Mouse (Mus musculus) ES-CJ7 (cell line): Measurements from ENCODE around the gene Slco2a1.
"Not testable (repeated sequence)": the region's sequence is repeated elsewhere in the genome, so short reads cannot be mapped to it uniquely, and the experiment has no call there.

ENCODE experiments used
- DNase-seq: peaks from one replicate; pipeline ENCODE4 v3.0.0; 2011; ENCODE audit warnings: low read depth, low spot score

The Slco2a1 gene

DNA sequence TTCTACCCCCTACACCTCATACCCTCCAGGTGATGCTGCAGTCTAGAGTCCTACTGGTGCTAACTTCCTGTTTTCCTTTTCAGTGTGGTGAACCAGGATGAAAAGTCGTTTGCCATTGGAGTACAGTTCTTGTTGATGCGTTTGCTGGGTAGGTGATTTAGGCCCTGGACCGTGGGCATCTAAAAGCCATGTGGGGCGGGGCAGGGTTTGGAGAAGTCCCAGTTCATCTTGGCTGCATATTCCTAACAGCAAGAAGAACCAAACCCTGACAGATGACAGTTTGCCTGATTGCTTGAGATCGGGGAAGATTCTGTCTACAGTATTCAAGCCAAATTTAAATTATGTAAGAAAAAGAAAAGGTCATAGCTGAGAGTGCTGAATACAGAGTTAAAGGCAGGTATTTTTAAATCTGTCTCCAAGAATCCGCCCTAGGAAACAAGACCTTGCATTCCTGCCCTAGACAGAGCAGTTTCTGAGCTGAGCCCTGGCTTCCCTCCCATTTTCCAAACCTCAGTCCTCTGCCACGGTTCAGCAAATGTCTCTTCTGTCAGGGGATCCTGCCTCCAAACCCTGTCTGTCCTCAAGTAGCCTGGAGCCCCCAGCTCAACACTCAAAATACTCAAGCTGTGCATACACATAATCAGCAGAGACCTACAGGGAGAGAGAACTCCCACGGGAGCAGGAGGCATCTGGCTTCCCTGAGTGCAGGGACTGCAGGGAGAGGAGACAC, 93.9 kb downstream of the Slco2a1 start:
- DNase-seq = no peak

DNA sequence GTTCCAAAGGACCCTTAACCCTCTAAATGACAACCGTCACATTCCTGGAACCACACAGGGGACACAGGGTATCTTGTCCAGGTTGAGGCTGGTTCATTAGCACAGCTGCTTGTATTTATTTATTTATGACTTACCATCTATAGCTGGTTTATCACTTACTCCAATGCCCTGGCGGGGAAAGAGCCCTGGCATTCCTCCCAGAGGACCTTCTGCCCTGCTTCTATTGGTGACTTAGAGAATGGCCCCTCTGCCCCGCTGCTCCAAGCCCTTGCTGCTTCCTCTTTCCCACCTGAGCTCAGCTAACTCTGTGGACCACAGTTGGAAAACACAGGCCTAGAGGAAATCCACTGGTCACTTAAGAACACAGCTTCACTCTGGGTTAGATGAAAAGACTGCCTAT, 94.9 kb downstream of the Slco2a1 start:
- DNase-seq = no peak

DNA sequence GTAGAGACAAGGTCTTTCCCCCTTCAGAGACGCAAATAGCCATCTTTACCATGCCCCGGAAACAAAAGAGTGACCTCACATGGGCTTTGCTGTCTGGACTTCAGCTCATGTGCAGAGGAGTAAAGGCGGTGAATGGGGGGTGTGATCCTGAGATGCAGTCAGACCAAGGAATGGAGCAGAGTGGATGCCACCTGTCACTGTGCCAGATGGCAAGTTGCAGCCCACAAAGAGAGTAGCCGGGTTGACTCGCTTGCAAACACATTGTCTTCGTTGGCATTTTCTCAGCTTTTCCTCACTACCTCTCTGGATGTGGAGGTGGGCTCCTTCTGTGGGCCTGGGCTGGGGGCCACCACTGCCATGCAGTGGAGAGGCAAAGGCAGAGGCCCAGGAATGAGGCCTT, 98.2 kb downstream of the Slco2a1 start:
- DNase-seq = no peak

DNA sequence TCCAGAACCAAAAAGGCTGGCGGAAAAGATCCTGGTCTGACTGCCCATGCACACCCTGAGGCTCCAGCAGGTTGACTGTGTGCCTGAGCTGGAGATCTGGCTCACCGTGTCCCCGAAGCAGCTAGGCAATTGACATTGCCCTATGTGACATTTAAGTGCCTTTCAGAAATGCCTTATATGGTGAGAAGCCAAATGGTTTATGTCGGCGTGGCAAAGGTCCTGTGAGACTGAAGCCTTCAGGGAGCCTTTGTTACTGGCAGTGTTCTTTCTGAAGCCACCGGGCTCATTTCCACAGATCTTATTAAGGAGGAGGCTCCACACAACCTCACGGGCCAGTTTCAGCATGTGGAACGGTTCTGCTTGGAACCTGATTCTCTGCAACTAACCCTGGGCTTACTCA, 98.8 kb downstream of the Slco2a1 start:
- DNase-seq = no peak

DNA sequence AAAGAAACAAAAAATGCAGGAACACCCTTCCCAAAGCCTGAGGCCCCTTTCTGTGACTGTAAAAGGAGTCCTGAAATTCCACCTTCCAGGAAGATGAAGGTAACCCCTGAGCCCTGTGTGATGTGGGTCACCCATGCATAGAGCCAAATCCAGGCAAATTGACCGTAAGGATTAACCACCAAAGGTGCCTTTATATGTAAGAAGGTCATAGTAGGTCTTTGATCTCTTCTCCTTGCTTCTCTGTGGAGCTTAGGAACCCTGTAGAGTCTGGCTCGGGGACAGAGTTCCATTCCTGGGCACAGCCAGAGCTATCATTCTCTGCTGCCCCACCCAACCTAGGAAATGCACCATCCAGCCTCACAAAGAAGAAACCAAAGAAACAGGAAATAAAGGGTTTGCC, 100.1 kb downstream of the Slco2a1 start:
- peak; percentile 76 for DNase-seq

DNA sequence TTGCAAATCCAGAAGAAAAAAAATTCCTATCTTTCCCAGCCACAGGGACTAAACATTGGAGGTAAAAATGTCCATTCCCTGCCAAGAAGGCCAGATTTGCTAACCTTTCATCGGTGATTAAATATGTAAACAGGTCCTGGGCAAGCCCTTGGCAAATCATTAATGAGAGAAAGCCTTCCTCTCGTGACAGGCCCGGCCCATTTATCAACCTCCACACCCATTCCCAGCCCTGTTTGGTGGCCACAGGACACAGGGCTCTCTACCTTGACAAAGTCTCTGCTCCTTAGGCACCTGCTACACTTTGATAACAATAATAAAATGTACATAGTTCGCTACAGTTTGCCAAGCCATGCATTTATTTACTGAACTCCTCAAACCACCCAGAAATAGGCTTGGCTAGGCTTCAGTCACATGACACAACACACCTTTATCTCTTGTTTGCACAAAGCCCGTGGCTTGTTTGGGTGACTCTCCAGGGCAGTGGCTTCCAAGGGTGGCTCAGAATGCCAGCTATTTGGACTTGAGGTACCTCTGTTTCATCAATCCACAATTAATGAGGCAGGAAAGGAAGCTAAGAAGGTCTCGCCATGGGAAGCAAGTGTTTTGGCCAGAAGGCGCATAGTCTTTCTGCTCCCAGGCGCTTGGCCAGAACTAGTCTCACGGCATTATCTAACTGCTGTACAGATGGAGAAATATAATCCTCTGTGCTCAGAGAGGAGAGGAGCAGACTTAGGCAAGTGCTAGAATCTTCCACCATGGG, 101.8 kb downstream of the Slco2a1 start:
- DNase-seq = no peak

DNA sequence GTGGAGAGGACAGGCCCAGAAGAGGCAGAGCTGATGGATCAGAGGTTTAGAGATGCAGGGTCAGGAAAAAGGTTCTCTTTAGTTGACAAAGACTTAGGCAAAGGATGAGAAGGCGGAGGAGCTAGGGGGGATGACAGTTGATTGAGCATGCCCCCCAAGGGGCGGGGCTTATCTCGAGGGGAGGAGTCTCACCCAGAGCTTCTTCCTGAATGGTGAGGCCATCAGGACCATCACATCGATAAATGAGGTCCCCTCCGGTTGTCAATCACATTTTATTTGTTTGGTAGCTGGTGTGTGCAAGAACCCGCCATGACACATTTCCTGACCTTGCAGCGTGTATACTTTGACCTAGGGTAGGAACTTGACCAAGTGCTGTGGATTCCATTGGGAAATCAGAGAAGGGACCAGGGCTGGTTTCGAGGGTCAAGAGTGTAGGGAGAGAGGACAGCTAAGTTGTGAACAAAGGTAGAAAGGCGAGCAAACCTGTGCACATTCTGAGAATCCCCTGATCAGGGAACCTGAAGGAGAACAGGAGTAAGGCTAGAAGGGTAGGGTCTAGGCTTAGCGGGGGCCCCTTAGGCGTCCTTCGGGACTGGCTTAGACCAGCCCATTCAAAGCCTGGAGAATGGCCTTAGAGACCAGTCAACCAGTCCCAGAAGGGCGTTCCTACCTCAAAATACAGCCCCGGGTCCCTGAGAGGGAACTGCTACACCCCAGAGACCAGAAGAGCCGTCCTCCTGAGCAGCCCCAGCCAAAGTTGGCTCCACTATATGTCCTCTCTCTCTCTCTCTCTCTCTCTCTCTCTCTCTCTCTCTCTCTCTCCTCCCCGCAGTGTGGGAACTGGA, 102.7 kb downstream of the Slco2a1 start:
- peak; percentile 33 for DNase-seq

DNA sequence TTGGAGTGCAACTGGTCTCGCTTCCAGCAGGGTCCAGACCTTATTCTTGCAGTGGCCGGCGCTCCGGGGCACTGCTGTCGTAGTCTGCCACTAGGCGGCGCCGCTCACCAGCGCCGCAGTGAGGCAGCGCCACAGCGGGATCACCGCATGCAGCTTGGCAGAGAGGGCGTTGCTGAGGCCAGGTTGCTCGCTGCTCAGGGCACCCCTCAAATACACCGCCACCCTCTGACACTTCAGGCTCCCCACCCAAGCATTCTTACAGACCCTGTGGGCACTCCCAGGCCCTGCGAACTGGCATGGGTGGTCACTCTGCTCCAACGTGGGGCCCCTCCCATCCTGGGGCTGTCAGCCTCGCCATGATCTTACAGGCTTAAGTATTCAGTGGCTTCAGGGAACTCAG, 103.7 kb downstream of the Slco2a1 start:
- DNase-seq = peak; percentile 84

DNA sequence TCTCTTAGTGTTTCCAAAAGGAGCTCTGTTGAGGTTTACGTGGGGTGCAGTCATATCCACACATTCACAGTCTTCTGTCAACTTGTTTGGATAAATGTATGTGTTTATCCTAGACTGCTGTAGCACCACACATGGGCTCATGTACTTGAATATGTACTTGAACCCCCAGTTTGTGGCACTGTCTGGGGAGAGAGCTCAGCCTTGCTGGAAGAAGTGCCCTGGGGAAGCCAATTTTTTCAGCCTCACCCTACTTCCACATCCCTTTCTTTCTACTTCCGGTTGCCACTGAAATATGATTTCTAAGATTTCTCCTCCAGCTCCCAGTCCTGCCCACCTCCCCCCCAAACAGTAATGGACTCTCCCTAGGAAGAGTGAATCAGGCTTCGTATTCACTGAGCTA, 105.2 kb downstream of the Slco2a1 start:
- DNase-seq = no peak

DNA sequence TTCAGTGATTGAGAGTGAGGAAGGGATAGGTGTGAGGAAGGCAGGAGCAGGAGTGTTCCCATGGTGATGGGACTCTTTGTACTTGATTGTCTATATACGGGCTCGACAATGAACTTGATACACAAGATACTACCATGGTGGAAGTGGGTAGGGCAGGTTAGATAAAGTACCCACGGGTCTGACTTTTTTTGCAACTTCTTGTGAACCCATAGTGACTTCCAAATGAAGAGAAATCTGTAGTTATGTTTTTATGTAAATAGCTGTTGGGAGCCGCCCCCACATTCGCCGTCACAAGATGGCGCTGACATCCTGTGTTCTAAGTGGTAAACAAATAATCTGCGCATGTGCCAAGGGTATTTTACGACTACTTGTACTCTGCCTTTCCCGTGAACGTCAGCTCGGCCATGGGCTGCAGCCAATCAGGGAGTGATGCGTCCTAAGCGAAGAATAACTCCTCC, 119.9 kb downstream of the Slco2a1 start:
- DNase-seq = not testable (repeated sequence)

DNA sequence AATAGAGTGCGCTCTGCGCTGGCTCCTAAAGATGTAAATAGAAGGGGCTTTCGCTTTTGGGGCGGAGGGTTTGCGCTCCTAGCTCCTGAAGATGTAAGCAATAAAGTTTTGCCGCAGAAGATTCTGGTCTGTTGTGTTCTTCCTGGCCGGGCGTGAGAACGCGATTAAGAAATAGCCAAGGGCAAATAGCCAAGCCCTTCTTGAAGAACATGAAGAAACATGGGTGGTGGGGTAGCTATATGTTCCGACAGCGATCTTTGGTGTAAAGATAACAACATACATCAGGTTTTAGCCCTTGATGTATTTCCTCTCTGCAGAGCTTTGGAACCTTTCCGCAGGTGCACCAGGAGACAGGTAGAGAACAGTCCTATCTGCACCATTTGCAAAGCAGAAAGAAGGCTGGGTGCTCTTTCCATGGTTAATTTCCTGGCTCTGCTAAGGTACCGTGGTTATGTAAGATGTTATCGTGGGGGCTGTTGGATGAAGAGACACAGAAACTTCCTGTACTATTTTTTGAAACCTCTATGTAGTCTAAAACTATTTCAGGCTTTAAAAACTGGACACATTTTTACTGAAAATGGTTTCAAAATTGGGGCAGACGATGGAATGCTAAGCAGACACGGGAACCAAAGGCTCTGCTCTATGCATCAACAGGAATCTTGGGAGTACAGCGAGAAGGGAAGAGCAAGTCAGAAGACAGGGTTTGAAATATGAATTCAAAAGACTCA, 120.6 kb downstream of the Slco2a1 start:
- no peak for DNase-seq

DNA sequence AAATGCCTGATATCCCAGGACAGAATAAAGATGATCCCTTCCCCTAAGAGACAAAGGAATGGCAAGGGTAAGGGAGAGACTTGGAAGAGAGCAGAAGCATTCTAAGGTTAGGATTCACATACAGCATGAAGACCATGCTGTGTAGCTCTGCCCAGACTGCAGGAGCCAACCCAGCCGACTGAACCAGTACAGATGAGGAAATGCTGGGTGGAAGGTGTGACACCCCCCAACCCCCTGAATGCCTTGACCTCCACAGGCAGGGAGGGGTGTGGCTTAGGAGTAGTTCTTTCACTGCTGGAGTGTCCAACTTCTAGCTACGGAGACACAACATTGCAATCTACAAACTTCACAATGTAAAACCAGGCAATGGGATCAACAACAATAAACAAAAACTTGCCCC, 121.4 kb downstream of the Slco2a1 start:
- no peak for DNase-seq

DNA sequence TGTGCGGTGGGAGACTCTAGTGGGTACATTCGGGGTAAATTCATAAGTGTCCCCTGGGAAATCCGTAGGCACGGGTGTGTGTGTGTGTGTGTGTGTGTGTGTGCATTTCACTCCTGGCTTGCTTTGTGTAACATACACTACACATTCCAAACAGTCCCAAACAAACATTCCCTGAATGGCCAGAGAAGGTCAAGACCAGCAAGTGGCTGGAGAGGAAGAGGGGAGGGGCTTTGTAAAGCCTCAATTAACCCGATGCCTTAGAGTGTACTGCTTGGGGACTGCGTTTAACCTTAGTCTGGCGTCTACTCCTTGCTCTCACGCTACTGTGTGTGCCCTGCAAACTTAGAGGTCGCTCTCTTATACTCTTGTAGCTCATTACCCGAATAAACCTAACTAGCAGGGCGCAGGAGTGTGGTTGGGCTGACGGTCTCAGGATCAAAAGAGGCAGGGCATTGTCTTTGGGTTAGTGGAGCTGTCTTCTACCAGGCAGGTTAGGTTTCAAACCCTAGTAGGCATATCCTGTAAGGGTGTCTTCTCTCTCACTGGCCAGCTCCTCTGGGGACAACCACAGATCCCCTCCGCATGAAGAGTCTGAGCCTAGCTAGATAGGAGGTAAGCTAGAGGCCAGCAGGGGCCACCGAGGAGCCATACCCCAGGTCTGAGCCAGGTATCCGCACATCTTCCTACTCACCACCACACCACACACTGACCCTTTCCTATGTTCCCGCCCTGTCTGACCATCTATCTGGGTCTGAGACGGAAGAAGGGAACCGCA, 122.4 kb downstream of the Slco2a1 start:
- no peak for DNase-seq

DNA sequence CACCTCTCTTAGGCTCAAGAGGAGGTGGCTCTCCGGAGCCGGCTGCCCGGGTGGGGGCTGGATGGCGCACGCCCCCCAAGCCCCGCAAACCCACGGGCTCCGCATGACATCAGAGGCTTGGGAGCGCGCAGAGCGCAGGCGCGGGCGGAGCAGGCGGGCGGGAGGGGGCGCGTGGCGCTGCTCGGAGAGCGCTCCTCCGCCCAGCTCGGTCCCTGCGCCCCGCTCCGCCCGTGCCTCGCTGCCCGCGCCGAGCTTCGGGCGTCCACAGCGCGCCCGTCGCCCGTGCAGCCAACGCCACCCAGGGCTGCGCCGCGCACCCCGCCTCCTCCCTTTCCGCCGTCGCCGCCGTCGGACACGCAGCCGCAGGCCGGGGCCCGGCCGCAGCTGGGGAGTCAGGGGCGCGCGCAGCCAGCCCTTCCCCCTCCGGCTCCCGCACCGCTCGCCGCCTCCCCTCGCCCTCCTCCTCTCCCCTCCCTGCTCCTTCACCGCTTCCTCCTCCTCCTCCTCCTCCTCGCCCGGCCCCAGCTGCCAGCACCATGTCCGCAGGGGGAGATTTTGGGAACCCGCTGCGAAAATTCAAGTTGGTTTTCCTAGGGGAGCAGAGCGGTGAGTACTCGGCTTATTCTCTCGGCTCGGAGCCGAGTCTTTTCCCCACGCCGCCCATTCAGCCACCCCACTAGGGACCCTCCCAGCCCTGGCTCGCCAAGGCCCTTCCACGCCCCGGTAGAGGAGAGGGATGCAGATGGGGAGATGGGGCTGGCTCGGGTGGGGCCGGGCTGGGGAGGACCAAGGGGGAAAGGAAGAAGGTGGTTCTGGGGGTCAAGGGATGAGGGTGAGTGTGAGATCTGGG, 123.3 kb downstream of the Slco2a1 start, which contains the start of gene Rab6b:
TSS of gene Rab6b (plus strand) at position 167 of the 850 bp plus-strand sequence.
- peak; percentile 46 for DNase-seq

DNA sequence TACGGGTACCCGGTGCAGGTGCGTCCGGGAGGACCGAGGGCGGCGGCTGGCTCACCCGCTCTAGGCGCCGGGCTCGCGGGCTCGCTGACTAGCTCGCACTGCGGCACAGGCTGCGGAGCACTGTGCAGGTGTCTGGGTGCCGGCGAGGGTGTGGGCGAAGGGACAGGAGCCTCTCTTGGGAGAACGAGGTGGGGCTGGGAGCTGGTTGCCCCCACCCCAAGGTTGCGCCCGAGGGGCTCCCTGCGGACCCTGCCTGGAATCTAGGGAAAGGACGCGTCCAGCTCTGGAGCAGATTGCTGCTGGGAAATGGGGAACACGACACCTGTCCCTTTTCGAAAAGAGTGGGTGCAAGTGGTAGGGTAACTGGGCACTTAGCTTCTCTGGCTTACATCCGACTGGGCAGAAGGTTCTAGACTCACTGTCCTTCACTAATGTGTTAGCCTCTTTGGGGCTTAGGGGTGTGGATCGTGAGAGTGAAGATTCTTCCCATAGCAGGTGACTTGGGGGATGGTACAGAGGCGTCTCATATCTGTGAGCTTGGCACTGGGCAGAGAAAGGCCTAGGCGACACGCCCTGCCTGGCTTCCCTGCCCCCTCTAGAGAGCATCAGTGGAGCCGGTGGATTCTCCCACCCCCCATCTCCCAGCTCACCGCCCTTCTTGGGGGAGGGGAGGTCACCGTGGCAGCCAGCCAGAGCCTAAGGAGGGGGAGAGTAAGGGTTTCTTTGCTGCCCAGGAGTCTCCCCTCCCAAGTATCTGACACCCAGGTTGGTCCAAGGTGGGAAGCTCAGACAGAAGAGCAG, 124.2 kb downstream of the Slco2a1 start:
- peak; percentile 44 for DNase-seq

DNA sequence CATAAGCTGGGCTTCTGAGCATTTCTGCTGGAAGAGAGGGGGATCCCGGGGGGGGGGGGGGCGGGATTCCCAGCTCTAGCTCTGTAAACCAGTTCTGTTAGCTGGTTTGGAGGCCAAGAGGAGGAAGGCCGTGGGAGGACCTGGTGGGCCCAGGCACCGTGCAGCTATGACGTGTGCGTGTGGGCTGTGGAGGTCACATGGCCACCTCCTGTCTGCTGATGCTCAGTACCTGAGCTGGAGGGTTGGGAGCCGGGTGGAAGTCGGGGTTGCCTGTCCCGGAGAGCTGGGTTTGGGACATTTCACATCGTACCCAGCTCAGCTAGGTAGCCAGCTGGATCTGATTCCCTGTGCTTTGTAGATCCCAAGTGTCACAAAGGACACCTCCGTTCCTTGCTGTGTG, 124.8 kb downstream of the Slco2a1 start:
- no peak for DNase-seq

DNA sequence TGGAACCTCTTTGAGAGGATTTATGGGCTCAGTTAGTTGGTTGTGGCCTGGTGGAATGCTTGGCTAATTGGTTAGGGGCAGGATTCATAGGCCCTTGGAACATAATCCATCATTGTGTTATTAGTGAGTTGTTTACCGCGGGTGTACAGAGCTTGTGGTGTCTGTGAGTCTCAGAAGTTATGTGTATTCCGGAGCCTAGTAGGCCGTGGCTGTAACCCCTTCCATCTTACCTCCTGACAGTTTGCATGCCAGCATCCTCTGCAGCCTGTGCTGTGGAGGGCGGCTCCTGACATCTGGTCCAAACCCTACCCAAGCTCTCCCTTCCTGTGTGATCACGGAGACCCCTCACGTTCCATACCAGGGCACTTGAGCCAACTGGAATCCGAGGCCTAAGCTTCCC, 125.8 kb downstream of the Slco2a1 start:
- no peak for DNase-seq

DNA sequence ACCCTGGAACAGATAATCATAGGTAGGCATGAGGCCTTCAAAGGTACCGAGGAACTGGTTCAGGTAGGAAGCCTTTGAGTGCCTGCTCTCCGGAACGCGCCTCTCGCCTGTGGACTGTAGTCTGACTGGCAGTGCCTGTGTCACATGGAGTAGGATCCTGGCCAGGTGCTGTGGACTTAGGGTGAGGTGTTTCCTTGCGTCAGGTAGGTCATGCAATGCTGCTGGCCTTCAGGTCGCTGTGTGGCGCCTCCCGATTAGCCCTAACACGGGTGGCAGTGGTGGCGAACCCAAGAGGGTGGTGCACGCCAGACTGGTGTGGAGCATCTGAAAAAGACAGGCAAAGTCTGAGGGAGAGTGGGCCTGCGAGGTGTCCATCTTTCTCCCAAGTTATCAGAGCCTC, 126.4 kb downstream of the Slco2a1 start:
- DNase-seq = no peak

DNA sequence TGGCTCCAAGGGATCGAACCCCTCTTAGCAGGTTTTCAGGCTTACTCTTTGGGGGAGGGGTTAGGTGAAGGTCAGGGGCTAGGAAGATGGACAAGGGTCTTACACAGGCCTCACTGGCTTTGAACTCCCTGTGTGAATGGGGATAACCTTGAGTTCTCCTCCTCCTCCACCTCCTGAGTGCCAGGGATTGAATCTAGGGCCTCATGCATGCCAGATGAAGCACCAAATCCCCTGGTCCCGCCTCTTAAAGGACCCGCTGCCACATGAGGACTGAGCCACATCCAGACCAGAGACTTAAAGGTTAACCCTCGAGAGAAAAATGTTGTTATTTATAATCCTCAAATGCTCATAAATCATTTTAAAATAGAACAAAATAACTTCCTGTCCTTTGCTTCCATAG, 128.4 kb downstream of the Slco2a1 start:
- no peak for DNase-seq
